Mouse (Mus musculus) telencephalon, adult 2 months (tissue): Measurements from ENCODE around the gene Eif2ak1.

Source experiments
- DNase-seq: peaks from one replicate; pipeline ENCODE4 v3.0.0-alpha.2; 2011; ENCODE audit warnings: low read depth, low spot score

Gene Eif2ak1

DNA sequence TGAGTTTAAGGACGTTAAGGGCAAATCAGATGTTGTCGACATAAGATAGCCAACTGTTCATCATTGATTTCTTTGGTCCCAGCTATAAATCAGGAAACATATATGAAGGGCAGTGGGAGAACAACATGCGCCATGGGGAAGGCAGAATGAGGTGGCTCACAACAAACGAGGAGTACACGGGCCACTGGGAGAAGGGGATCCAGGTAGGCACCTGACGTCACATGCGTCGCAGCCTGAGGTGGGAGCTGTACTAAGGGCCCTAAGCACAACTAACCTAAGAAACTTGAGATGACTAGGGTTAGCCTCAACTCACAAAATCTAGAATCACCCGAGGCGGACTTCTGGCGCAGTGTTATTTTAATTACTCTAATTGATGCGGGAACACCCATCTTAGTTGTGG, 130.8 kb downstream of the Eif2ak1 start:
- no peak for DNase-seq

DNA sequence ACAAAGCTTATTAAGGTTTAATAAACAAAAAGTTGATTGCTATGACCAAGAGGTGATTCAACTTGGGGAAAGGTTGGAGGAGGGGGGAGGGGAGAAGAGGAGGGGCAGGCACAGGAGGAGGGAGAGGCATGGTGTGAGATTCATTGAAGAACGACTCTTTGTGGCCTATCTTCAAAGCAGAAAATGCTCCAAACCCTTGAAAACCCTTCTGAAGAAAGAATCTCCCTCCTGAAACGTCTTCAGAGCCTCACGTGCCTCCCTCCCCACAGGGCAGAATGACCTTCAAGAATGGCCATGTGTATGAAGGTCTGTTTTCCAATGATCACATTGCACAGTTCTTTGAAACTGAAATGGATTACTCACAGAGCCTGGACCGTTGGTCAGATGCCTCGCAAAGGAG, 132.4 kb downstream of the Eif2ak1 start:
- DNase-seq = no peak
